Mouse (Mus musculus) urinary bladder, postnatal 25 days (tissue): ENCODE data around the gene Trip11.
A peak's percentile ranks its signal among the peaks of the same experiment; 100 is the strongest.

Experiments used
- DNase-seq: peaks from one replicate; pipeline ENCODE4 v3.0.0; 2022; ENCODE audit warnings: low spot score

Trip11 gene

GRCm38 (mm10) chr12:101897113-101897512 lies 16.0 kb downstream of the Trip11 start:
- DNase-seq, result no peak

GRCm38 (mm10) chr12:101893296-101893695 lies 19.8 kb downstream of the Trip11 start:
- DNase-seq, result no peak

GRCm38 (mm10) chr12:101892832-101893231 lies 20.2 kb downstream of the Trip11 start:
- no peak for DNase-seq

- no peak for DNase-seq
These were observed 22.0 kb downstream of the Trip11 start for GRCm38 (mm10) chr12:101891066-101891465.

GRCm38 (mm10) chr12:101889351-101889750 lies 23.7 kb downstream of the Trip11 start:
- DNase-seq, result no peak

GRCm38 (mm10) chr12:101888312-101888711 lies 24.8 kb downstream of the Trip11 start:
- DNase-seq, result no peak

GRCm38 (mm10) chr12:101884926-101885325 lies 28.1 kb downstream of the Trip11 start:
- no peak for DNase-seq

DNA sequence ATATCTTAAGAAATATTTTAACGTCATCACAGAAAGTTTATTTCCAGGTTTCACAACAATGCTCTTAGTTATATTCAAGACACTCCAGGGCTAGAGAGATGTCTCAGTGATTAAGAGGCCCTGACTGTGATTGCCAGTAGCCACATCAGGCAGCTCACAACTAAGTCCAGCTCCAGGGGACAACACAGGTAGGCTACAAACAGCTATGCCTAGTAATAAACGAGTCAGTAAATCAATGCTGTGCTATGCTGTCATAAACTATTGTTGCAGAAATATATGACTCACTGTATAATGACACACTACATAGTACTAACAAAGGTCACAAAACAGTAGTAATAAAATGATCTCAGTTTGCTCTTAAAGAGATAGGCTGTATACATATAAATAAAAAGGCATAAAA lies 36.7 kb downstream of the Trip11 start:
- DNase-seq, result no peak

DNA sequence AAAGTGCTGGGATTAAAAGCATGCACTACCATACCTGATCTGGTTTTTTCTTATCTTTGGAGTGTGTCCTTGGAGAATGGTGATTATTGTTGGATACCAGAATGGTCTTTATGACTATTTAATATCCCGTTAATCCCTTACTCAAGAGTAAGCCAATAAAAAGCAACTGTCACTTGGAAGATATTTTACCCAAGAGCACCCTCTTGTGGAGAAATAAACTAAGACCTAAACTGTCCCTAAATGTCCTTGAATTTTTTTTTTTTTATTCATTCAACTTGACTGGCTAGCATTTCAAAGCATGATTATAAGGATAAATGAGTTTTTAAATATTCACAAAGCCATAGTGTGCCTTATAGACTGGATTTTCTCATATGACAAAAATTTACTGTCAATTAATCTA lies 38.0 kb downstream of the Trip11 start:
- no peak for DNase-seq

- no peak for DNase-seq
These were observed 50.6 kb downstream of the Trip11 start for GRCm38 (mm10) chr12:101862286-101862964.

DNA sequence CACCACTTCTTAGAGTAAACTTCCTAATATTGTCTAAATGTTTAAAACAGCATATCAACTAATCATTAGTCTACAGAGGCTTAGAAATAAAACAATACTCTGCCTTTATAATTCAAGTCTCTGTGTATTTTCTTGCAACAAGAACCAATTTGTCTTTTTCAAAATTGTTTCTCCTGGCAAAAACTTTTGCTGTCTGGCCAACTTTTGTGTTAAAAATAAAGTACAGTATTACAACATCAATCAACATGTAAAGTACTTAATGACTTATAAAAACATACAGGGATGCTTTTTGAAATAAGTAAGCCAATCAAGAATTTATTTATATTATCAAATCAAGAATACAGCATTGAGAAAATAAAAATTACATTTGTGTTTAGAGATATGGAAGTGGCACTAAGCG lies 52.8 kb downstream of the Trip11 start:
- DNase-seq, result no peak

DNA sequence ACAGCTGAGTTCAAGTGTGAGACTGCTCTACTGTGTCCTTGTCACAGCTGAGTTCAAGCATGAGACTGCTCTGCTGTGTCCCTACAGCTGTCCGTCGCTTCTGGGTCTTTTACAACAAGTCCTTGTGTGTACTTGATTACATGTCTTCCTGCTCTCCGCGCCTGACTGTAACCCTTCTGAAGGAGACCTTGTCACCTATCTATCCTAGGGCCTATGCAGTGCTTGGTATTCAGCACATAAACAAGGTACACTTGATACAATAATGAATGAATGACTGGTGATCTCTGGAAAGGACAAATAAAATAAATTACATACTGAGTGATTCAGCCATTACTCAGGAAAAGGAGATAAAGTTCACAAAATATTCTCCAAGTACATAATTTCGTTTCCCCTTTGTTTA lies 55.1 kb downstream of the Trip11 start:
- no peak for DNase-seq

- no peak for DNase-seq
These were observed 58.7 kb downstream of the Trip11 start for GRCm38 (mm10) chr12:101854336-101854735.

DNA sequence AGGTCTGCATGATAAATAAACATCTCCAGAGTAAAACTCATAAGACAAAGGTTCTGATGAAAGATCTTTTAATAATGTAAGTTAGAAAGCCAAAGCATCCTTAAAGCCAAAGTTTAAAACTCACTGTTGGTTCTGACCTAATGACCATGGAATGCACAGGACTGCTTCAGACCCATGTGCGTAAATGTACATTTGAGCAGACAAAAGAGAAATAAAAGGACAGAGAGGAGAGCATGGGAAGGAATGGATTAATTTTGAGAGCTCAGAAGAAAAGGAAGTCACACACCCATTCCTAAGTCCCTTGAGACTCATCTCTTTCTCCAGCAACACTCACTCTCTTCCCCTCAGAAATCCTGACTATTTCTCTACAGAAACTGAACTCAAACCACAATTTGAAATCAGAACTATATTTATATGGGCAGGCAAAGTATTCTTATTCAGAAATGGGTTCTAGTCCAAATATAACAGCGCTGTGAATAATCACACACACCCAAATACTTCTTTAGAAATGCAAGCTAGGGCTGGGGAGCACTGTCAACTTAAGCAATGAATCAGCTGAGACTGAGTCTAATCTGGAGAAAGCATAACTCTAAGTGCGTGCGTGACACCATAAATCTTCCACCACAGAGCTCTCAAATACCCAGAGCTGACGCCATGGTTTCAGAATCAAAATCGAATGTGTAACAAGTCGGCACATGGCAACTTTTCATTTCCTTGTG lies 61.1 kb downstream of the Trip11 start:
- peak; percentile 17 for DNase-seq

DNA sequence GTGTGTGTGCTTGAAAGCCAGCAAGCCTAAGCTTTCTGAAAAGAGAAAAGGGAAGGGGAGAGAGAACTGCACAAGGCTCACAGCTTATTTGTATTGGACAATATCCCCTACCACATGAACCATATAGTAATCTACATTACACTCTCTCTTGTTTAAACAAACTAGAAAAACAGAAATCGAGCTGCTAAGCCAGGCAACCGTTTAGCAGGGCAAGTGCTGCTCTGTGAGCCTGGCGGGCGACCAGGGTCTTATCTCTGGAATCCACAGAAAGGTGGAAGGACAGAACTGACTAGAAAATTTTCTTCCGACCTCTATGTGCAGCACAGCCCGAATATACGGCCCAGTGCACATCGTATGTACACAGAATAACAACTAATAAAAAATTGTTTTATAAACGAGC lies 61.8 kb downstream of the Trip11 start:
- DNase-seq, result no peak

- DNase-seq, result no peak
These were observed 76.4 kb downstream of the Trip11 start for GRCm38 (mm10) chr12:101836546-101837274.

DNA sequence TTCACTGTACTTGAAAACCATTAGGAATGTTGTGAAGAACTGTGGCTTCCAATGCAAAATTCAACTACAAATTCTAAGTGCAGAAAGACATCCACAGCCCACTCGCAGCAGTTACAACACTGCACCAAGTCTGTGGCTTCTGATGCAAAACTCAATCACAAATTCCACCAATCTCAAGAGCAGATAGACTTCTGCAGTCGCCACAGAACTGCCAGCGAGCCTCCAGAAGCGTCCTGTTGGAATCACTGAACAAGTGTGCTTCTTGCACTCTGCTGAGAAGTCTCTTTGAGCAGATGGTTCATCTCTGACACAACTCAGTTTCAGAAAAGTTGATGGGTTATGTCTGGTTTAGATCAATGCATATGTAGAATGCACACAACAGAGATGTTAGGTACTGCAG lies 78.4 kb downstream of the Trip11 start:
- DNase-seq, result no peak

DNA sequence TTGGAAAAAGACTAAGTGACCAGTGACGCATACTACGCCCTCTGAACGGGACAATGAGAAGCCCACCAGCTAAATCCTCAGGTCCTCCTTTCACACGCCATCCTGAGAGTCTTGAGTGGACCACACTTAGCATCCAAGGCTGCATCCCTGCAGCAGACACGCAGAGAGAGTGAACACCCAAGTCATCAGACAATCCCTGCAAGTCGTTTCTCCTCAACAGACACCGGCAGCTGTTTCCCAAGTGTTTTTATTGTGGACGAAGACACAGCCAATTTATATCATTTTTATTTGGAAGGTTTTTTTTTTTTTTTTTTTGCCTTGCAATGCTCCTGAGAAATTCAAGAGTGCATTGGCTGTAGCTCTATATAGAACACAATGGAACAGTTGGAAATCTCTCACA lies 79.3 kb downstream of the Trip11 start:
- DNase-seq, result no peak

GRCm38 (mm10) chr12:101833115-101833506 lies 80.0 kb downstream of the Trip11 start:
- DNase-seq, result no peak

- no peak for DNase-seq
These were observed 80.6 kb downstream of the Trip11 start for GRCm38 (mm10) chr12:101832179-101833114.

DNA sequence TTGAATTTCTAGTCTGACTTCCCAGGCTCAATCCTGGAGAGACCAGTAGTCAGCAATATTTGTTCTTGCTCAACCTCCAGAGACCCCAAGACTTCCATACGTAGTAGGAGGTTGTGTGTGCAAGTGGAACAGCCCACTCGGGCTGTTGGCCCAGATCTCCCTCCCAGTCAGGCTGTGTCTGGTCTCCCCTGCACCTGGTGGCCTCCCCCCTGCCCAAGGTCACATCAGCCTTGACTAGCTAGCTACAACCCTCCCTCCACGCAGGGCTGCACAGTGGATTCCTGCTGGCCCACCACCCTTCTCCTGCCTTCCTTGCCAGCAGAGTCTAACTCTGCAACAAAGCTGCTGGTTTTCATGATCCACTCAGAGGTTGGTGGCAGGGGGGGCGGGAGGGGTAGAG lies 81.8 kb downstream of the Trip11 start:
- no peak for DNase-seq

DNA sequence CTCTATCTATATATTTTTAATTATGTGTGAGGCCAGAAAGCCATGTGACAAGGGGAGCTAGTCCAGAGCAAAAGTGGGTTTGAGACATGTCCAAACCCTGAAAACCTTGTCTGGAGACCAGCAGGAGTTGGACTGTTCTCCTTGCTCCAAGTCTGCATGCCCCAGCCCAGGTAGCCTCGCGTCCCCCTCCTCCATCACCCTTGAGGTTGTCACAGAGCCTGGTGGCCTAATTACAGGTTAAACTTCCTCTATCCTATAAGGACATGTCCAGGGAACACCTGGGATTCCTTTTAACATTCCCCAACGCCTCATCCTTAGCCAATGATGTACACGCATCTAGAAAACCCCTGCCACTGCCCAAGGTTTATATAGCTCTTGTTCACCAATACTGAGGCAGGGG lies 89.9 kb downstream of the Trip11 start:
- no peak for DNase-seq
